Mouse (Mus musculus) cerebellum, adult 9-10 months (tissue): ENCODE results near the gene Musk.

ENCODE experiments used
- DNase-seq: peaks from one replicate; pipeline ENCODE4 v3.0.0; 2022

Musk gene

DNA sequence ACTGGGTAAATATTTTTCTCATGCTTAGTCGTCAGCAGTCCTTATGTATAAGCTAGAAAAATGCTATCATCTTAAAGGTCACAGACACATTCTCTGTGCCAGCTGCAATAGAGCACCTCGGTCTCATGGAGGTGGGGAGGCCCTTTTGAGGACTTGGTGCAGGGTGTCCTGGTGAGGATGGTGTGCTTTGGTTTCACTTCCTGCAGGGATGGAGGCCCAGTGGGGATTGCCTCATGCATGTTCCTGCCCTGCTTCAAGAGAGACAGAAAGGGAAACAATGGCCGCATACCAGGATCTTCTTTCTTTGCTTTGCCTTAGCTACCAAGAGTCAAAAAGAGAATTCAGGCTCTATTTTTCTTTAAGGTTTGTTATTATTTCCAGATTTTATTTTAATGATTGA, 31.8 kb downstream of the Musk start:
- DNase-seq, result no peak

DNA sequence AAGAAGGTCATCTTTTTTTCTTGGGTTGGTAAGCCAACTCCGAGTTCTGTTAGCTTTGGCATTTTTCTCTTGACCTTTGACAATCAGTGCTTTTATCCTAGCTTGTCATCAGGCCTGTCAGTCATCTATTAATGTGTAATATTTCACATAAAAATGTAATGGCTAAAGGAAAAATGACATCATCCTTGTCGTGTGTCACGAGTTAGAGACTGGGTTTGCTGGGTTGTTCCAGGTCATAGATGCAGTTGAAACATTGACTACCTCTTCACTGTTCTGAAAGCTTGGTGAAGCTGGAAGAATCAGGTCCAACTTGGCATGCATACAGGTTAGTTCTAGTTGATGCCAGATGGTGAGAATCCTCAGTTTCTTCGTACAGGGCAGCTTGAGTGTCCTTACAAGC, 34.5 kb downstream of the Musk start:
- no peak for DNase-seq

DNA sequence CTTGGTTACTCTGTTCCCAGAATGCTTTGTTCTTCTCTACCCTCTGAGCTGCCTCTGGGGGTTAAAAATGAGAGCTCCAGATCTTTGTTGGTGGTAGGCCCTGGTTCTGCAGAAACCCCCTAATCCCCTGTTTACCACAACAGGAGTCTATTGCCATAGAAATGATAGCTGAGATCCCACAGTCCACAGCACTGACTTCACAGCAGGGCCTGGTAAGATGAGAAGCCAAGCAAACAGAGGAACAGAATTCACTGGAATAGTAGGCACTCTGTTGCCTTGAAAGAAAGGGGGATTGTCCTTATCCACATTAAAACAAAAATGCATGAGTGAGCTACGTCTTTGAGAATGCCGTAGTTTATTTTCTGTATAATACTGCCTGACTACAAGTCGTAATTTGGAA, 41.0 kb downstream of the Musk start:
- no peak for DNase-seq

- no peak for DNase-seq
These were observed 42.5 kb downstream of the Musk start for GRCm38 (mm10) chr4:58328231-58328630.

DNA sequence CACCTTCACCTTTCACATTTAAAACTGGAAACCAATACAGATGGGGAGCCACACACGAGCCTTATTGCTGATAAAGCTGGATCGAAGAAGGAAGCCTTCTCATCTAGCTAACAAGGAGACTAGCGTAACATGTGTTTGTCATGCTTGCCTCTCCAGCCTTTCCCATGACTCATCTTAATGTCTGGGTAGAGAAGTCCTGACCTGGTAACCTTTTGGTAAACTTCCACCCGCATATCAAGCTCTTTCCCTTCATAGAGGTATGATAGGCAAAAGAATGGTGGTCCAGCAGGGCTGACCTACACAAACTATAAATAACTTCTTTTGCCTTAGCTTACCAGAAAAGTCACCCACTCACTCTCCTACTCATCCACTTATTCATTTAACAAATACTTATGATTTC, 44.3 kb downstream of the Musk start:
- DNase-seq, result no peak

GRCm38 (mm10) chr4:58330864-58331638, 45.3 kb downstream of the Musk start:
- no peak for DNase-seq

DNA sequence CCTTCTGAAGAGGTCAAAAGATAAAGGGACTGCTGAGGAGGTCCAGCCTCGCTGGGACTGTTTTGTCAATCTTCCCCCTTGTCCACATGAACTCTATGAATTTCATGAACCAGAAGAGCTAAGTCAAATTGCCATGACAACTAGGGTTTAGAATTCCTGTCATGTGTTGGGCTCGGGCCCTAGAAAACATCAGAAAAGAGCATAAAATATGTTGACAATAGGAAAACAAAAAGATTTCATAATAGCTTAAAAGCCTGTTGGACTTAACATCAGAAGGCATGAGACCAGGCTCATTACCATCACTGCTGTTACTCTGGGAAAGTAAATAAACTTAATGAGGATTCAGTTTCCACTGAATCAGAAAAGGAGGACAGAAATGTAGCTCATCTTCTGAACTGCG, 46.6 kb downstream of the Musk start:
- no peak for DNase-seq

DNA sequence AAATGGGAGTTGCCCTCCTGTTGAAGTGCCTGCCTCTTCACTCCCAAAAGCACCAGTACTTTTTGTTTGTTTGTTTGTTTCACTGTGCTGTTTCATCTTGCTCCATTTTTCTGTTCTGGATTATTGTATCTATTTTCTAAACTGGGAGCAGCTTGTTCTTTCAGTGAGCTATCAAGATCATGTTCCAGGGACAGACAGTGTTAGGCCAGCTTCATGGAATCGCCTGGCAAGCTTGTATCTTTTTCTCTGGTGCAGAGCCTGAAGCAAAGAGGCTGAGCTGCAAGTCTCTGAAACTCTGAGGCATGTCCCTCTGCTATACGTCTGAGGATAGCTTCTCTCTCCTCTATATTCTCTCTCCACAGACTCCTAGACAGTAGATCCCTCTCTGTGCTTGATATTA, 50.5 kb downstream of the Musk start:
- DNase-seq, result no peak

- no peak for DNase-seq
These were observed 53.5 kb downstream of the Musk start for GRCm38 (mm10) chr4:58339226-58339625.

GRCm38 (mm10) chr4:58350206-58350605, 64.4 kb downstream of the Musk start:
- no peak for DNase-seq

DNA sequence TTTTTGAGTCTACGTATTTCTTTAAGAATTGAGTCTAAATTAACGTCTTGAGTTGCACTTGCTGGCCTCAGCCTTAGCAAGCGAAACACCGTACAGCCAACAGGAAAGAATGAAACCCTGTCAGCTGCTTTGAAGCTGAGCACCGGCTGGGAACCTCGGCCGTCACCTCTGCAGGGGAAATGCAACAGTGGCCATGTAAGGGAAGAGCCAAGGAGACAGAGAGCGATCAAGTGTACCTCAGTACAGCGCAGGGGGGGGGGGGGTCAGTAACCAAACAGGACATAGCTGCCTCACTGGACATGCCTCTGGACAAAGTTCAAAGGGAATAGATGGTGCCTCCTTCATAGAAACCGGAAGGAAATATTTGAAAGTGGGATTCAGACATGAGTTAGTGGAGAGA, 65.4 kb downstream of the Musk start:
- no peak for DNase-seq

- DNase-seq, result no peak
These were observed 65.8 kb downstream of the Musk start for GRCm38 (mm10) chr4:58351590-58351989.

- DNase-seq, result no peak
These were observed 73.2 kb downstream of the Musk start for GRCm38 (mm10) chr4:58358996-58359395.

DNA sequence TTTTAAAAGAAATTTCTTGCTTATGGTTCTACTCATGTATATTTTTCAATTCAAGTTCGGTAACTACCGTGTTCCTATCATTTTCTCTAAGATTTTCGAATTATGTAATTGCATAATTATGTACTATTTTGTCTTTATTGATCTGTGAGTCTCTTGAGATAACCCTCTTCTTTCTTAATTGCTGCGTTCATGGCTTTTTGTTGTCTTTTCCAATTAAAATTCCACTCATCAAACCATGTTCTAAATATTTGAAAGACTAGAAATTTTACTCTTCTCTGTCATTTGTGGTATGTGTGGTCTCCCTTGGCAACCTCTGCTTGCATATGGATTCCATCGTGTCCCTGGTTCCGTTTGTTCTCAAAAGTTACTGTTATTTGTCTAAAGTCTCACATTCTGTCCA, 79.6 kb downstream of the Musk start:
- no peak for DNase-seq

- no peak for DNase-seq
These were observed 85.3 kb downstream of the Musk start for GRCm38 (mm10) chr4:58371106-58371505.

DNA sequence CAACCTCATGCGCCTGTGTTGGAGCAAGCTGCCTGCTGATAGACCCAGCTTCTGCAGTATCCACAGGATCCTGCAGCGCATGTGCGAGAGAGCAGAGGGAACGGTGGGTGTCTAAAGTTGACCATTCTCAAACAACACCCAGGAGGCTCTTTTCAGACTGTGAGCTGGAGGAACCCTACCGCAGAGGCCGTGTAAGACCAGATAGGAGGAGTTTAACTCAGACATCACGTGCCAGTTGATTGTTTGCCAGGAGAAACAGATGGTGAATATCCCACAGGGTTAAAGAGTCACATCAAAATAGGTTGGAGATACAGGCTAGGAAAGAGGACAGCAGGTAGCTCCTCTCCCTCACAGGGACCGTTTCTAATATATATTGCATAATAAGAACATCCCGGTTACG, 87.8 kb downstream of the Musk start:
- peak; percentile 90 for DNase-seq

GRCm38 (mm10) chr4:58374141-58374870, 88.5 kb downstream of the Musk start:
- peak; percentile 76 for DNase-seq

DNA sequence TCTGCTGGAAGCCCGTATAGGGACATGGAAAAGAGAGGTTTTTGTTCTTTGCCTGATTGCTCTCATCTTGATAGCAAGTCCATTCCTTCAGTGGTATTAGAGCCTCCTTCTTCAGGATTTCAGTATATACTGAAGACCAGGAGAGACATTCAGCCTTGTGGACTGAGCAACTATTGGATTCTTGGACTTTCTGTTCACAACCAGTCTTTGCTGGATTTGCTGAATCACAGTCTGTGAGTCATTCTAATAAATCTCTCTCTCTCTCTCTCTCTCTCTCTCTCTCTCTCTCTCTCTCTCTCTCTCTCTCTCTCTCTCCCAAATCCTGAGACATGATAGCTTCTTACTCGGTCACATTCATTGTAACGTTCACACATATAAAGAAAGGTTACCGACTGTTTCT, 93.4 kb downstream of the Musk start:
- DNase-seq, result no peak

- no peak for DNase-seq
These were observed 115.1 kb downstream of the Musk start for GRCm38 (mm10) chr4:58400861-58401341.

DNA sequence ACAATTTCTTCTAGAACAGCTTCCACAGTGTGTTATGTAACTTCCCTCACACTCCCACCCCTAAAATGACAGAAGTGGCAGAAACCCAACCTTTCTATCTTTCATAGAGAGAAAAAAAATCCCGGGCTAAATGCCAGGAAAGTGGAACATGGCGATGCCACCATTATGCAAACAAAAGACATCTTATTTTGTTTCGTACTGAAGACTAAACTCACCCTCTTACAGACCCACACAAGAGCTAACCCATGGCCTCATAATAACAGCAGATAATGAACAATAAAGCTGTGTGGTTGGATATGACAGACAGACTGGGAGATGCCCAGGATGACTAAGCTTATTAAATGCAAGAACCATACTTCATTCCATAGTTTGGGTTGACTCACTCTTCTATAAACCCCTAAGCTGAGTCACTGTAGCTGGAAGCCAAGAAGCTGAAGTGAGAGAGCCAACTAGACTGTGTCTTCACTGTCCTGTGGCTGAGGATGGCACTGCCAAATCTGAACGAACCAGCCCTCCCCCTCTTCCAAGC, 116.3 kb downstream of the Musk start:
- DNase-seq, result no peak

GRCm38 (mm10) chr4:58413188-58414185, 127.7 kb downstream of the Musk start:
- DNase-seq, result no peak

DNA sequence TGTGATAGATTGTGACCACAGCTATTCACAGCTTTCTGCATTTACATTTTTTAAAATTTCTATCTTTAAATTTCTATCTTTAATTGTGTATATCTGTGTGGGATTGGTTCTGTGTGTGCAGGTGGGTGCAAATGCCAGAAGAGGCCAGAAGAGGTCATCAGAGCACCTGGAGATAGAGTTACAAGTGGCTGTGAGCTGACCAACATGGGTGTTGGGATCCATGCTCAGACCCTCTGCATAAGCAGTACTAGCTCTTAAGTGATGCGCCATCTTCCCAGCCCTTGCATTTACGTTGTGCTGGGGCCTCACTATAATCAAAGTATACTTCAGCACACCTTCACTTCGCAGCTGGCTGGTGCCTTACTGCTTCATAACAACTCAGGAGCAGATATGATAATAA, 129.8 kb downstream of the Musk start:
- no peak for DNase-seq

DNA sequence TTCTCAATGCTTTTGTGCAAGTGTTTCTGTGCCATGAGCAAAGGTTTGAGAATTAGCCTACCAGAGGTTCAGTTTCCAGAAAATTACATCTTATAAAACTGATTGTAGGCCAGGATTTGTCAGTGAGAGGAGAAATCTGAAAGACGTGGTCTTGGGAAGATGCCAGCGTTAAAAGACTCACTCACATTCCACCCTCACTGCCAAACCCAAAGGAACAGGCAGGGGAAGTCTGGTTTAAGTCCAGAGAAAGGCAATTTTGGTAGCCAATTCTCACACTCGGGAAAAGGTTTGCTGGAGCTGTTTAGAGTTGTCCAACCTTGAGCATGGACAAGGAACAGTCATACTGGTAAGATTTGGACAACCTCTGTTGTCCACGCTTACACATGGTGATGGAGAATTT, 131.6 kb downstream of the Musk start:
- no peak for DNase-seq
